Mouse (Mus musculus): ENCODE results near the gene Dot1l. TPM values are rescaled to one million over a fixed set of nuclear protein-coding genes. Genes with fewer than 3 reads are reported as not detected.

The Dot1l gene
- polyA plus RNA-seq, 1 experiment, result 22.1 TPM

DNA sequence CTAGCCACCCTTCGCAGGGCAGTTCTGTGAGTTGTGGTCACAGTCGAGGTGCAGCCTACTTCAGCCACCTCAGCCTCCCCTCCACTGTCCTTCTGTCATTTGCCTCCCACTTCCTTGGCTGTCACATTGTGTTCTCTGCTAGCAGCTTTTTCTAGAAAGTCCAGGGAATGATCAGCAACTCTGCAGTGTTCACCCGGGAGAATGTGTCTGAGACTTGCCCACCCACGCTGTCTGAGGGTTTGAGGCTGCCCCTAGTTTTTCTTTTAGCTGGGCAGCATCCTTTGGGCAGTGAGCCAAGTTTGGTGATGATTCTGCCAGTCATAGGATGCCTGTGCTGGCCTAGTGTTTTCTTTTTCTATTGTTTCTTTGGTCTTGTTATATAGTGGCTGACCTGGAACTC, 2.0 kb downstream of the Dot1l start:
- TF ChIP-seq CTCF (IDR thresholded peaks at IDR 0.05; ENCODE audit: low read depth, low read length) (no peak), POLR2A (IDR thresholded peaks at IDR 0.05; ENCODE audit: borderline replicate concordance, low read depth, low read length) (no peak)
- Histone ChIP-seq H3K4me1 (ENCODE audit: control insufficient read depth, insufficient read depth, low read length) (peaks cover 65% of the 10 kb centered on the region), H3K4me3 (ENCODE audit: insufficient read depth, low read length) (peak overlapping the region; percentile 91), H3K27ac (ENCODE audit: insufficient read depth, low read depth, low read length) (no peak overlapping the region)

DNA sequence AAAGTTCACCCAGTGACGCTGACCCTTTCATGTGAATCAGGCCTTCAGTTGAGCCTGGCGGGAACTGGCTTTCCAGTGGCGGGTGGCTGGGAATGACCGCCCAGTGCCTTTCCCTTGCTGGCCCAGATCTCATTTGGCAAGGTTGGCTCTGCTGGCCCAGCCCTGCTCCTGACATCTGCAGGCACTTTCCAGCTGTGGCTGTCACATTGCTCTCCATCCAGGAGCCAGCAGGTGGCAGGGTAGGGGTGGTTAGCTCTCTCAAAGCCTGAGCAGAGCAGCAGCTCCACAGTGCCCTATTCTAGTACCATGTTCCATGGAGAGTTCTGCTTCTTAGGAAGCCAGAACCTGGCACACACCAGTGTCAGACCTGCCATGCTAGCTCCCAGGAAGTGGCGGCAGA, 2.7 kb downstream of the Dot1l start:
- Histone ChIP-seq H3K4me3 (ENCODE audit: insufficient read depth, low read length) (no peak overlapping the region), H3K4me1 (ENCODE audit: control insufficient read depth, insufficient read depth, low read length) (peaks cover 67% of the 10 kb centered on the region), H3K27ac (ENCODE audit: insufficient read depth, low read depth, low read length) (no peak overlapping the region)
- no peak for TF ChIP-seq POLR2A (IDR thresholded peaks at IDR 0.05; ENCODE audit: borderline replicate concordance, low read depth, low read length)
- TF ChIP-seq CTCF (IDR thresholded peaks at IDR 0.05; ENCODE audit: low read depth, low read length), result no peak

- no peak for TF ChIP-seq POLR2A (IDR thresholded peaks at IDR 0.05; ENCODE audit: borderline replicate concordance, low read depth, low read length)
- no peak for TF ChIP-seq CTCF (IDR thresholded peaks at IDR 0.05; ENCODE audit: low read depth, low read length)
- Histone ChIP-seq H3K27ac (ENCODE audit: insufficient read depth, low read depth, low read length) (no peak overlapping the region), H3K4me1 (ENCODE audit: control insufficient read depth, insufficient read depth, low read length) (peaks cover 71% of the 10 kb centered on the region), H3K4me3 (ENCODE audit: insufficient read depth, low read length) (no peak overlapping the region)
Measured at GRCm38 (mm10) chr10:80758651-80759050, 3.6 kb downstream of the Dot1l start.

DNA sequence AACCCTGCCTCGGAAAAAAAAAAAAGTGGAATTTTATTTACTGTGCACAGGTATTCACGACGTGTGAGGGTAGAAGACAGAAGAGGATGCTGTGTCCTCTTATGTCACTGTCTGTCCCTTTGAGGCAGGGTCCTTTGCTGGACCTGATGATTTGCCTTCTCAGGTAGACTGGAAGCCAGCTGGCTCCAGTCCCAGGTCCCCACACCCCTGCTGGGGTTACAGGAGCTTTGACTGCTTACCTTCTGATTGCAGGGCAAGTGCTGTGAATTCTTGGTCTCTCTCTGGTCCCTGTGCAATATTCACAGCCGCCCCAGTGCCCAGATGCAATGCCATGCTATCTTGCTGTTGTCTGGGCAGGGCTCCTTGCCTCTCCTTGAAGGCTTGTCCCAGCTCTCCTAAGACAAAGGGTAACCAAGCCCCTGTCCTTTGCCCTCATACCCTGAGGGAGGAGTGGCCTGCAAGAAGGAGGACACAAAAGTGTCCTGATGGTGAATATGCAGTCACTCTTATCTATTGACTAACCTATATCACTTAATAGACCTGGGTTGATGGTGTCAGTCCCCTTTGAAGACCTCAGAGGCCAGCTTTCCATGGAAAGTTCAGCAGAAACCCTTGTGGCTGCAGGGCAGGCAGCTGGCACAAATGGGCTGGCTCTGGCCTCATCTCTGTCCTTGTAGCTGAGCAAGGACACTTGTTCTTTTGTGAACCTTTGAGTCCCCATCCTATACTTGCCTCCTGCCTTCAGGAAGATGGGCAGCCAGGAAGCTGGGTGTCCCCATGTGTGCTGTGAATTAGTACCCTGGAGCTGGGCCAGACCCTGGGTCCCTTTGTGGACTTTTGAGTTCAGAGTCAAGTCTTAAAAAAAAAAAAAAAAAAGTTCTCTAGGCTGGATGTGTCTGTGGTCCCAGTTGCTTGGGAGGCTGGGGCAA, 5.9 kb downstream of the Dot1l start:
- peaks cover 71% of the 10 kb centered on the region for H3K4me1 ChIP-seq (ENCODE audit: control insufficient read depth, insufficient read depth, low read length)
- TF ChIP-seq POLR2A (IDR thresholded peaks at IDR 0.05; ENCODE audit: borderline replicate concordance, low read depth, low read length) (no peak), CTCF (IDR thresholded peaks at IDR 0.05; ENCODE audit: low read depth, low read length) (no peak)
- H3K4me3 ChIP-seq (ENCODE audit: insufficient read depth, low read length), result no peak overlapping the region
- H3K27ac ChIP-seq (ENCODE audit: insufficient read depth, low read depth, low read length), result no peak overlapping the region

- H3K4me1 ChIP-seq (ENCODE audit: control insufficient read depth, insufficient read depth, low read length), result peaks cover 66% of the 10 kb centered on the region
- TF ChIP-seq CTCF (IDR thresholded peaks at IDR 0.05; ENCODE audit: low read depth, low read length) (no peak), POLR2A (IDR thresholded peaks at IDR 0.05; ENCODE audit: borderline replicate concordance, low read depth, low read length) (no peak)
- no peak overlapping the region for H3K27ac ChIP-seq (ENCODE audit: insufficient read depth, low read depth, low read length)
- no peak overlapping the region for H3K4me3 ChIP-seq (ENCODE audit: insufficient read depth, low read length)
Measured at GRCm38 (mm10) chr10:80761821-80762220, 6.8 kb downstream of the Dot1l start.

DNA sequence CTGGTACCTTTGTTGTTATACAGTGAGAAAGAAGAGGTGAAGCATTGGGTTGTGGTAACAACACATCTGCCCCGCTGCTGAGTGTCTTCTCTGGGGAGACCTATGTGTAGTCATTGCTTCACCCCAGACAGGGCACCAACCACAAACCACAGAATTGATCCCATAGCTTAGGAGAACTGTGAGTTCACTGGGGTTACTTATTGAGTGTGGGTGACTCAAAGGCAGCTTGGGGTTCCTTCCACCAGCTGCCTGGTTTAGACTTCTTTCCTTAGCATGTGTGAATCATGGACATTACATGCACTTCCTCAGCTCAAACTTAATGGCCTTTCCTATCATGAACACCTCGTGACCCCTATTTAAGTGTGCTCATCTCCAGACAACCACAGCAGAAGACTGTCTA, 8.5 kb downstream of the Dot1l start:
- Histone ChIP-seq H3K4me1 (ENCODE audit: control insufficient read depth, insufficient read depth, low read length) (peaks cover 50% of the 10 kb centered on the region), H3K4me3 (ENCODE audit: insufficient read depth, low read length) (no peak overlapping the region), H3K27ac (ENCODE audit: insufficient read depth, low read depth, low read length) (no peak overlapping the region)
- TF ChIP-seq POLR2A (IDR thresholded peaks at IDR 0.05; ENCODE audit: borderline replicate concordance, low read depth, low read length), result no peak
- no peak for TF ChIP-seq CTCF (IDR thresholded peaks at IDR 0.05; ENCODE audit: low read depth, low read length)

GRCm38 (mm10) chr10:80765746-80766145, 10.7 kb downstream of the Dot1l start:
- no peak overlapping the region for H3K27ac ChIP-seq (ENCODE audit: insufficient read depth, low read depth, low read length)
- peaks cover 33% of the 10 kb centered on the region for H3K4me1 ChIP-seq (ENCODE audit: control insufficient read depth, insufficient read depth, low read length)
- TF ChIP-seq CTCF (IDR thresholded peaks at IDR 0.05; ENCODE audit: low read depth, low read length), result no peak
- TF ChIP-seq POLR2A (IDR thresholded peaks at IDR 0.05; ENCODE audit: borderline replicate concordance, low read depth, low read length), result no peak
- H3K4me3 ChIP-seq (ENCODE audit: insufficient read depth, low read length), result no peak overlapping the region

DNA sequence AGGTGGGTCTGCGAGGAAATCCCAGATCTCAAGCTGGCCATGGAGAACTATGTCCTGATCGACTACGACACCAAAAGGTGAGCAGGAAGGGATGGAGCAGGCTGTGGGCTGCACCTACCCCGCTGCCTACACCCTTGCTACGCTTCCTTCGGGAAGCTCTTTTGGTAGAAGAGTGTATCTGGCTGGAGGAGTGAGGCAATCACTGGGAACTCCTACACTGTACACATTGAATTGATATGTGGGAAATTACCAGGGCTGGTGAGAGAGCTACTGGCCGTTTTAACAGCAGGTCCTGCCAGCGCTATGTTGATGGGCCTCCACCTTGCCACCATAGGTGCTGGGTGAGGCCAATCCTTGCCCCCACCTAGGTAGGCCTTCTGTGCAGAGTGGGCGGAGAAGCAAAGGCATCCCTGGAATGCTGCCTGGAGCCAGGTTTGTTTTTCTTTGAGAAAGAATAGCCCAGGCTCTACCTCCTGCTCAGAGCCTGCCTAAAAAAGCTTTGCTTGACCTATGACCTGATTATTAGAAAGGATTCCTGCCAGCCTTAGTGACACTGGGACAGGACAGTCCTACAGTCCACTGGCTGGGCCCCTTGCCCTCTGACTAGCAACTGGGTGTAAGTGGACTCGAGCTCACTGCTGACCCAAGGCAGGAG, 11.3 kb downstream of the Dot1l start:
- H3K27ac ChIP-seq (ENCODE audit: insufficient read depth, low read depth, low read length), result no peak overlapping the region
- H3K4me1 ChIP-seq (ENCODE audit: control insufficient read depth, insufficient read depth, low read length), result peaks cover 29% of the 10 kb centered on the region
- TF ChIP-seq CTCF (IDR thresholded peaks at IDR 0.05; ENCODE audit: low read depth, low read length) (no peak), POLR2A (IDR thresholded peaks at IDR 0.05; ENCODE audit: borderline replicate concordance, low read depth, low read length) (no peak)
- H3K4me3 ChIP-seq (ENCODE audit: insufficient read depth, low read length), result no peak overlapping the region

DNA sequence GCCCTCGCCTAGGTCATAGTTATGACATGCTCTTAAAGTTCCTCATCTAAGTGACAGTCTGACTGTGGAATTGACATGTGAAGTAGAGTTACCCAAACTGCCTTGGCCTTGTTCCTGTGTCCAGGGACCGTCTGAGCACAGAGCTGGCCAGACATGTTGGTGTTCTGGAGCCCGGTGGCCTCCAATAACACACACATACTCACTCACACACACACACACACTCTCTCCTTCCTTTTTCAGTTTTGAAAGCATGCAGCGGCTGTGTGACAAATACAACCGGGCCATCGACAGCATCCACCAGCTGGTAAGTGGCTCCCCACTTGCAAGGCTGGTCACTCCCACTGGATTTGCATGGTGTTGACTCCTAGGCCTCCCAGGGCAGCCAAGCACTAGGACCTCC, 13.4 kb downstream of the Dot1l start:
- Histone ChIP-seq H3K27ac (ENCODE audit: insufficient read depth, low read depth, low read length) (no peak overlapping the region), H3K4me3 (ENCODE audit: insufficient read depth, low read length) (no peak overlapping the region), H3K4me1 (ENCODE audit: control insufficient read depth, insufficient read depth, low read length) (peaks cover 21% of the 10 kb centered on the region)
- no peak for TF ChIP-seq CTCF (IDR thresholded peaks at IDR 0.05; ENCODE audit: low read depth, low read length)
- no peak for TF ChIP-seq POLR2A (IDR thresholded peaks at IDR 0.05; ENCODE audit: borderline replicate concordance, low read depth, low read length)

DNA sequence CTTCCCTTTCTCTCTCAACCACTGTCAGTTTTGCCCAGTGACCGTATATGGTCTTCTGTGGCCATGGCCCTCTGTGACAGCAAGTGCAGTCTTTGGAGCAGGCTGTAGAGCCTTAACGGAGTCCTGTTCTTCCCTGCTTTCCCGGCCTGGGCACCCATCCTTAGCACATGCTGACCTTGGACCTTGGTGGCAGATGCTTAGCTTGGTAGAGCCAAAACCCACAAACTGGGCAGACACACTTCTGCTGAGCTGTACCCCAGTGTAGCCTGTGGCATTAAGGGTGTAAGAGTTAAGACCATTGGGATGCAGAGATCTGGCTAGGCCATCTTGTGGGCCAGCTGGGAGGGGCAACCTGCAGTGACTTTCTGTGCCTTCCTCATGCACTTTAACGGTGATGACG, 18.8 kb downstream of the Dot1l start:
- Histone ChIP-seq H3K4me3 (ENCODE audit: insufficient read depth, low read length) (no peak overlapping the region), H3K27ac (ENCODE audit: insufficient read depth, low read depth, low read length) (peak overlapping the region; percentile 50), H3K4me1 (ENCODE audit: control insufficient read depth, insufficient read depth, low read length) (peaks cover 29% of the 10 kb centered on the region)
- TF ChIP-seq POLR2A (IDR thresholded peaks at IDR 0.05; ENCODE audit: borderline replicate concordance, low read depth, low read length), result no peak
- no peak for TF ChIP-seq CTCF (IDR thresholded peaks at IDR 0.05; ENCODE audit: low read depth, low read length)
